Mouse (Mus musculus) liver, postnatal 0 days (tissue): Measurements from ENCODE around the gene Git2.

ENCODE experiments used
- CTCF ChIP-seq: sonication (generic); IDR thresholded peaks from 2 replicates; pipeline ENCODE4 v1.5.1; 2016; ENCODE audit warnings: antibody characterized with exemption, low read depth
- EP300 ChIP-seq: IDR thresholded peaks from 2 replicates; pipeline ENCODE4 v1.6.1; 2016; ENCODE audit warnings: antibody characterized with exemption, low read depth, mild to moderate bottlenecking

- TF ChIP-seq EP300, result no peak
- TF ChIP-seq CTCF, result no peak
Observed at GRCm38 (mm10) chr5:114773211-114773710, 2.1 kb downstream of the Git2 start.
